Mouse (Mus musculus) limb, embryonic 14.5 days (tissue): Measurements from ENCODE around the gene Zfyve21. TPM values are rescaled to one million over a fixed set of nuclear protein-coding genes. Genes with fewer than 3 reads are reported as not detected.

ENCODE experiments used
- ATAC-seq: fragments of 200-750 bp; cut with Nextera tagmentation; 2 replicates; pipeline ENCODE4 v1.8.0; 2017; ENCODE audit warnings: low read depth, moderate number of reproducible peaks, moderate TSS enrichment; ENCODE audit not compliant: low FRiP score
- DNase-seq: peaks from one replicate; pipeline ENCODE4 v3.0.0-alpha.2; 2015; ENCODE audit warnings: low spot score
- H3K27ac ChIP-seq: fragments of 300-500 bp; sonication (generic); replicated peaks from 2 replicates; pipeline ENCODE4 v1.5.1; 2014; ENCODE audit warnings: low read depth, mild to moderate bottlenecking, low read length, moderate library complexity, mixed read lengths
- H3K27me3 ChIP-seq: fragments of 300-500 bp; sonication (generic); 2 replicates; pipeline ENCODE4 v1.6.1; 2014; ENCODE audit warnings: low read length, mixed read lengths; ENCODE audit not compliant: control insufficient read depth, insufficient read depth
- H3K36me3 ChIP-seq: fragments of 300-500 bp; sonication (generic); 2 replicates; pipeline ENCODE4 v1.6.1; 2014; ENCODE audit warnings: mild to moderate bottlenecking, low read length, moderate library complexity, mixed read lengths; ENCODE audit not compliant: control insufficient read depth, insufficient read depth
- H3K4me1 ChIP-seq: fragments of 300-500 bp; sonication (generic); 2 replicates; pipeline ENCODE4 v1.6.1; 2014; ENCODE audit warnings: antibody characterized with exemption, low read length, mixed read lengths; ENCODE audit not compliant: control insufficient read depth, insufficient read depth
- H3K4me2 ChIP-seq: fragments of 300-500 bp; sonication (generic); replicated peaks from 2 replicates; pipeline ENCODE4 v1.6.1; 2014; ENCODE audit warnings: low read depth, mild to moderate bottlenecking, low read length, moderate library complexity; ENCODE audit not compliant: severe bottlenecking
- H3K4me3 ChIP-seq: fragments of 300-500 bp; sonication (generic); replicated peaks from 2 replicates; pipeline ENCODE4 v1.5.1; 2014; ENCODE audit warnings: low read length
- H3K9ac ChIP-seq: fragments of 300-500 bp; sonication (generic); 2 replicates; pipeline ENCODE4 v1.6.1; 2014; ENCODE audit warnings: mild to moderate bottlenecking, low read depth, low read length, moderate library complexity; ENCODE audit not compliant: severe bottlenecking
- H3K9me3 ChIP-seq: fragments of 300-500 bp; sonication (generic); 2 replicates; pipeline ENCODE4 v1.6.1; 2016; ENCODE audit warnings: low read length; ENCODE audit not compliant: control insufficient read depth
- POLR2A ChIP-seq: fragments of 200-500 bp; IDR thresholded peaks from 2 replicates; pipeline ENCODE4 v1.8.0; 2012; ENCODE audit warnings: inconsistent platforms, mild to moderate bottlenecking, moderate library complexity, borderline replicate concordance; ENCODE audit not compliant: insufficient read depth, insufficient read length; ENCODE audit errors: extremely low read depth
- WGBS: fragments of 180-500 bp; shearing (Covaris S2); extraction: QIAGEN DNeasy Blood & Tissue Kit; methylation state at CpG from one replicate; pipeline ENCODE4 v1.1.7; 2014; 5-methylcytosine and 5-hydroxymethylcytosine counted together
- polyA plus RNA-seq, 2 experiments: library from polyadenylated mRNA; depleted of rRNA in 1 of 2; stranded (reverse) in 1 of 2; unstranded in 1 of 2; fragments of >200 nt; fragmentation: Nextera tagmentation in 1 of 2; extraction: Ambion mirVana in 1 of 2; gene quantifications; 2 replicates each; pipeline versions ENCODE4 v1.2.1 to v1.2.3; 2012 to 2014

Zfyve21 gene
- polyA plus RNA-seq, 2 experiments, result 102 to 119 TPM

GRCm38 (mm10) chr12:111842565-111843433, 28.8 kb downstream of the Zfyve21 start:
- Histone ChIP-seq H3K9ac (no peak overlapping the region), H3K27ac (no peak overlapping the region), H3K27me3 (no peaks in the 10 kb centered on the region), H3K4me3 (no peak overlapping the region), H3K36me3 (peaks cover 47% of the 10 kb centered on the region), H3K4me1 (no peaks in the 10 kb centered on the region), H3K9me3 (no peaks in the 10 kb centered on the region), H3K4me2 (no peak overlapping the region)
- 69% methylated on average over 15 of the region's 15 CpGs for WGBS
- no peak for ATAC-seq
- TF ChIP-seq POLR2A, result no peak
- no peak for DNase-seq

DNA sequence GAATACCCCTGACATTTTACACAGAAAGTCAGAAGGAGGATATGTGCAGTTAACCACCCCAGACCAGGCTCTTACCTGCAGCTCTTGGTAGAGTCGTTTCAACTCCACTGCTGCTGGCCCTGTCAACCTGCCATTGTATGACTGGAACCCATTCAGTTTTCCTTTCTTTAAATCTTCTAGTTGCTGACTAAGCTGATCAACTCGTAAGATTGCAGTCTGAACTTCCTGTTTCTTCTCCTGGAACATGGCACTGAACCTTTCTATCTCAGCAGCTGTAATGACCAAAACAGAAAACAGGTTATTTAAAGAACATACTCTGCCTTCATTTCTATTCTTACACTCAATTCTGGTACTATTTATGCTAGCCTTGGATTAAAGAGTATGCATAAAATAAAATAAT, 29.5 kb downstream of the Zfyve21 start:
- no peak overlapping the region for H3K4me2 ChIP-seq
- WGBS, result 52% methylated on average over 2 of the region's 2 CpGs
- H3K27me3 ChIP-seq, result no peaks in the 10 kb centered on the region
- H3K4me1 ChIP-seq, result no peaks in the 10 kb centered on the region
- no peak overlapping the region for H3K27ac ChIP-seq
- DNase-seq (no peak), ATAC-seq (no peak)
- H3K4me3 ChIP-seq, result no peak overlapping the region
- H3K9me3 ChIP-seq, result no peaks in the 10 kb centered on the region
- no peak overlapping the region for H3K9ac ChIP-seq
- peaks cover 41% of the 10 kb centered on the region for H3K36me3 ChIP-seq
- TF ChIP-seq POLR2A, result no peak

GRCm38 (mm10) chr12:111845953-111846352, 32.0 kb downstream of the Zfyve21 start:
- no peak for TF ChIP-seq POLR2A
- Histone ChIP-seq H3K27me3 (no peaks in the 10 kb centered on the region), H3K36me3 (peaks cover 21% of the 10 kb centered on the region), H3K4me2 (no peak overlapping the region), H3K4me1 (no peaks in the 10 kb centered on the region), H3K4me3 (no peak overlapping the region), H3K9me3 (no peaks in the 10 kb centered on the region), H3K27ac (no peak overlapping the region), H3K9ac (no peak overlapping the region)
- ATAC-seq (no peak), DNase-seq (no peak)
- 87% methylated on average over 4 of the region's 4 CpGs for WGBS

- no peaks in the 10 kb centered on the region for H3K27me3 ChIP-seq
- DNase-seq (no peak), ATAC-seq (no peak)
- no peak overlapping the region for H3K9ac ChIP-seq
- peaks cover 19% of the 10 kb centered on the region for H3K36me3 ChIP-seq
- H3K9me3 ChIP-seq, result no peaks in the 10 kb centered on the region
- TF ChIP-seq POLR2A, result no peak
- no peak overlapping the region for H3K27ac ChIP-seq
- no peaks in the 10 kb centered on the region for H3K4me1 ChIP-seq
- H3K4me2 ChIP-seq, result no peak overlapping the region
- no peak overlapping the region for H3K4me3 ChIP-seq
- 89% methylated on average over 10 of the region's 10 CpGs for WGBS
Measured at GRCm38 (mm10) chr12:111846815-111847214, 32.8 kb downstream of the Zfyve21 start.

- ATAC-seq (no peak), DNase-seq (no peak)
- 67% methylated on average over 9 of the region's 9 CpGs for WGBS
- H3K4me1 ChIP-seq, result no peaks in the 10 kb centered on the region
- H3K36me3 ChIP-seq, result peaks cover 9% of the 10 kb centered on the region
- H3K4me2 ChIP-seq, result no peak overlapping the region
- no peak overlapping the region for H3K27ac ChIP-seq
- TF ChIP-seq POLR2A, result no peak
- H3K9me3 ChIP-seq, result no peaks in the 10 kb centered on the region
- no peak overlapping the region for H3K4me3 ChIP-seq
- H3K27me3 ChIP-seq, result no peaks in the 10 kb centered on the region
- H3K9ac ChIP-seq, result no peak overlapping the region
Measured at GRCm38 (mm10) chr12:111848300-111848798, 34.4 kb downstream of the Zfyve21 start.
